11 mouse cellular contexts compared by ENCODE assay signal in genomic region chr14:79842734-79843133, GRCm38 (mm10).
DNase-seq lines count a peak whose midpoint lies in the region; ATAC-seq lines count a peak whose summit lies in the region.
"Had no signal": no experiment of that assay in that cellular context is flagged by ENCODE, and none has a peak within 500 bp of the region (broad histone marks: within the 10 kb centered on the region; RNA-seq: fewer than 3 reads in every experiment).

No protein-coding gene starts in this region.

- intact Hi-C loops in heart, postnatal 14 days (cut with DNase I): loop anchor here (10.0 kb wide), 1 partner anchor 72 kb away; no protein-coding TSS in a partner anchor

- peaks cover 23% of the 10 kb centered on the region; the same call in 1 of the 2 replicates for H3K4me1 ChIP-seq in forebrain, embryonic 13.5 days
- 0 out of 2 replicates have a peak, but pooled peaks cover 8% of the 10 kb centered on the region for H3K4me1 ChIP-seq in hindbrain, embryonic 14.5 days (replicated peaks; ENCODE audit: control insufficient read depth, insufficient read depth, low read length)
- peaks cover 11% of the 10 kb centered on the region for H3K4me1 ChIP-seq in midbrain, embryonic 15.5 days

- 16% methylated on average over 3 of the region's 3 CpGs for WGBS in forebrain, embryonic 13.5 days
- WGBS in hindbrain, embryonic 14.5 days: 17% methylated on average over 3 of the region's 3 CpGs
- 11% methylated on average over 3 of the region's 3 CpGs for WGBS in midbrain, embryonic 15.5 days

- 0 out of 2 replicates have a peak, but pooled peaks cover 3% of the 10 kb centered on the region for H3K27me3 ChIP-seq in forebrain, embryonic 13.5 days
- H3K27me3 ChIP-seq in hindbrain, embryonic 14.5 days (ENCODE audit: control insufficient read depth, insufficient read depth, low read length): no peaks in the 10 kb centered on the region
- peaks cover 7% of the 10 kb centered on the region for H3K27me3 ChIP-seq in midbrain, embryonic 15.5 days (replicated peaks)

- peak; percentile 54 to 65 for DNase-seq in cerebellum, postnatal 10 days
- DNase-seq in cerebellum, postnatal 4 days (ENCODE audit: low spot score in 2 of 2): no peak
- DNase-seq in hindbrain, embryonic 14.5 days (ENCODE audit: low spot score): no peak
- DNase-seq in right cerebral cortex, adult 2 months (ENCODE audit: low spot score in 2 of 2): no peak
- no peak for DNase-seq in adrenal gland, postnatal 36 days
- no peak for DNase-seq in heart, postnatal 14 days
- DNase-seq: cerebellum, adult 9-11 months; thymus, adult 2 months had no signal

- no peaks in the 10 kb centered on the region for H3K36me3 ChIP-seq in forebrain, embryonic 13.5 days (ENCODE audit: poor library complexity, severe bottlenecking)
- H3K36me3 ChIP-seq in hindbrain, embryonic 14.5 days (replicated peaks; ENCODE audit: control insufficient read depth, insufficient read depth): no peaks in the 10 kb centered on the region
- H3K36me3 ChIP-seq in midbrain, embryonic 15.5 days (replicated peaks): no peaks in the 10 kb centered on the region

- H3K4me2 ChIP-seq in forebrain, embryonic 13.5 days: peak overlapping the region; percentile 31; the same call in 1 of the 2 replicates
- 0 out of 2 replicates have a peak overlapping the region, but pooled peaks have one; percentile 4 for H3K4me2 ChIP-seq in hindbrain, embryonic 14.5 days (replicated peaks)
- H3K4me2 ChIP-seq in midbrain, embryonic 15.5 days: 0 out of 2 replicates have a peak overlapping the region, but pooled peaks have one; percentile 2

- ATAC-seq in forebrain, embryonic 13.5 days: peak; percentile 59
- peak; percentile 39 for ATAC-seq in hindbrain, embryonic 14.5 days (ENCODE audit: low FRiP score)
- ATAC-seq in midbrain, embryonic 15.5 days (replicated peaks): peak; percentile 55

- no peak overlapping the region for H3K9ac ChIP-seq in forebrain, embryonic 13.5 days
- no peak overlapping the region for H3K9ac ChIP-seq in hindbrain, embryonic 14.5 days
- no peak overlapping the region for H3K9ac ChIP-seq in midbrain, embryonic 15.5 days

- H3K9me3 ChIP-seq in forebrain, embryonic 13.5 days (replicated peaks): no peaks in the 10 kb centered on the region
- no peaks in the 10 kb centered on the region for H3K9me3 ChIP-seq in hindbrain, embryonic 14.5 days (ENCODE audit: control insufficient read depth, low read length)
- H3K9me3 ChIP-seq in midbrain, embryonic 15.5 days: no peaks in the 10 kb centered on the region

- H3K27ac ChIP-seq in forebrain, embryonic 13.5 days: peak overlapping the region; percentile 31; the same call in 1 of the 2 replicates
- peak overlapping the region; percentile 10; the same call in 1 of the 2 replicates for H3K27ac ChIP-seq in hindbrain, embryonic 14.5 days
- no peak overlapping the region for H3K27ac ChIP-seq in midbrain, embryonic 15.5 days
- H3K27ac ChIP-seq: left cerebral cortex, adult 2 months had no signal

- no peak overlapping the region for H3K4me3 ChIP-seq in forebrain, embryonic 13.5 days
- no peak overlapping the region for H3K4me3 ChIP-seq in hindbrain, embryonic 14.5 days (replicated peaks; ENCODE audit: low read length)
- no peak overlapping the region for H3K4me3 ChIP-seq in midbrain, embryonic 15.5 days
- H3K4me3 ChIP-seq: left cerebral cortex, adult 2 months had no signal

Comparison
In these comparisons a context has a peak if more than half of its experiments do, and no peak if none do; other contexts are left out.
1. DNase-seq: peak in cerebellum, postnatal 10 days (2 of 2); none in cerebellum, postnatal 4 days (0 of 2), hindbrain, embryonic 14.5 days (single experiment), right cerebral cortex, adult 2 months (0 of 2), adrenal gland, postnatal 36 days (0 of 2) and heart, postnatal 14 days (0 of 2).
2. Peak in every context shown above with its lines, with median percentiles within 50 percentile points of each other: ATAC-seq and H3K4me2 ChIP-seq.